Comparison of ENCODE assay signal across 13 mouse cellular contexts in genomic region chr19:29878896-29879504, GRCm38 (mm10).
DNase-seq lines count a peak whose midpoint lies in the region; ATAC-seq lines count a peak whose summit lies in the region.
"Had no signal": no experiment of that assay in that cellular context is flagged by ENCODE, and none has a peak within 500 bp of the region (broad histone marks: within the 10 kb centered on the region; RNA-seq: fewer than 3 reads in every experiment).

No protein-coding gene starts in this region.

- ATAC-seq in frontal cortex, adult (ENCODE audit: low TSS enrichment) = no peak

- peak; percentile 8 for DNase-seq in kidney, adult 11 months
- DNase-seq in kidney, adult 18-20 months = no peak
- DNase-seq in lung, postnatal 25 days (ENCODE audit: low spot score) = peak; percentile 44
- DNase-seq in lung, postnatal 4 days = no peak
- peak; percentile 25 to 50 for DNase-seq in kidney, postnatal 25 days
- DNase-seq in natural killer cell, adult 2 months (ENCODE audit: low spot score in 2 of 2) = no peak
- DNase-seq: cerebellum, adult 18-20 months; cerebellum, postnatal 25 days; embryo, embryonic 11 days; gastrocnemius, postnatal 25 days; lung, embryonic 14.5 days; midbrain, embryonic 14.5 days had no signal

Comparison
In these comparisons a context has a peak if more than half of its experiments do, and no peak if none do; other contexts are left out.
1. DNase-seq: peak in kidney, adult 11 months (single experiment), lung, postnatal 25 days (single experiment) and kidney, postnatal 25 days (2 of 2); none in kidney, adult 18-20 months (single experiment), lung, postnatal 4 days (0 of 2) and natural killer cell, adult 2 months (0 of 2).